Mouse (Mus musculus): Measurements from ENCODE around the gene Hsp90ab1. TPM values are rescaled to one million over a fixed set of nuclear protein-coding genes. Genes with fewer than 3 reads are reported as not detected.

The Hsp90ab1 gene
- polyA plus RNA-seq (2021; fragmentation: Nextera tagmentation): 2,554 and 3,060 TPM in 2 replicates
- long read RNA-seq, experiment 1, transcript Hsp90ab1-201 (11 exons, 2,520 nt): major isoform, 2,728 of 3,663 reads
- long read RNA-seq, experiment 1, partial matches to known transcripts: 885 of 3,663 reads
- long read RNA-seq, experiment 1, other reads (novel, unspliced or antisense): 50 of 3,663 reads
- long read RNA-seq, experiment 2, transcript Hsp90ab1-201 (11 exons, 2,520 nt): major isoform, 171 of 3,359 reads
- long read RNA-seq, experiment 2, partial matches to known transcripts: 3,135 of 3,359 reads
- long read RNA-seq, experiment 2, other reads (novel, unspliced or antisense): 51 of 3,359 reads

DNA sequence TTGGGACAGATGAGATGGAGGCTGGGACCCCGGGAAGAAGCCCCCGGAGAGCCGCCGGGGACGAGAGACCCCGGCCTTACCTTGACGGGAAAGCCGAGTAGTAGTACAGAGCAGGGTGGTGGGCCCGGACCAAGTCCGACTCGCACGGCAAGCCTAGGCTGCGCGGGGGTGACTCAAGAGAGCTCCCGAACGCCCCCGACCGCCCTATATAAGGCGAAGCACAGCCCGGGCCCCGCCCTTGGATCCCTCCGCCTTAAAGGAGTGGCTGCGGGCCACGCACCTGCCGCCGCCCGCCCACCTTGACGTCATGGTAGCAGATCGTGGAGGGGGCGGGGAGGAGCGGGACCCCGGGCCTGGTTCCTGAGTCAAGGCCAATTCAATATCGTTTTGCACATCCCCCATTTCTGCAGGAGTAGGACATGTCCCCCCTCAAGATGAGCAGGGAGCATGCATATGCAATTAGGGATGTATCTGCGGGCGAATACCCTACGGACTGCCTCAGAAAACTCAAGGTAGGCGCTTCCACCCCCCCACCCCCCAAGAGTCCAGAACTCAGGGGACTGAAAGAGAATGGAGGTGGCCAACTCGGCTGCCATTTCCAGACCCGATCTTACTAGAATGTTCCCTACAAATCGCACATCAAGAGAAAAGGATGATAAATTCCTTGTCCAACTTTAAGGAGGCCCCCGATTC, at the start of gene Hsp90ab1:
TSS of gene Hsp90ab1 (minus strand) at position 185 of the 693 bp plus-strand sequence.

DNA sequence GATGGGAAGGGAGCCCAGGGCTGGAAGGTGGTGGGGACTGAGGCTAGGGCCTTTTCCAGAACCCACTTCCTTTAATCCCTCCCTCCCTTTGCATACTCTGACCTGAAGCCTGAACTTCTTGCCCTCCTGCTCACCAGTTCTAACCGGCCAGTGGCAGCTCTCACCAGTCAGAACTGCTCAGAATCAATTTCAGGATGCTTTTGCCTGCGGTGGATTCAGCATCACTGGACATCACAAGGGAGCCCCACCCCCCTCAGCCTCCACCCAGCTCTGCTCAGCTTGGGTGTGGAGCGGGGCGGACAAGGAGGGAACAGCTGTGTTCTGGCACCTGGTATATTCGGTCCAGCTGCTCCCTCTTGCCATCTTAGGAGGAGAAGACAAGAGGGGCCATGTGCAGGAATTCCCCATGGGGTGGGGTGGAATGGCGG, 28.8 kb upstream of the Hsp90ab1 start, which contains the start of gene Mymx:
TSS of gene Mymx (minus strand) at position 226 of the 428 bp plus-strand sequence.

DNA sequence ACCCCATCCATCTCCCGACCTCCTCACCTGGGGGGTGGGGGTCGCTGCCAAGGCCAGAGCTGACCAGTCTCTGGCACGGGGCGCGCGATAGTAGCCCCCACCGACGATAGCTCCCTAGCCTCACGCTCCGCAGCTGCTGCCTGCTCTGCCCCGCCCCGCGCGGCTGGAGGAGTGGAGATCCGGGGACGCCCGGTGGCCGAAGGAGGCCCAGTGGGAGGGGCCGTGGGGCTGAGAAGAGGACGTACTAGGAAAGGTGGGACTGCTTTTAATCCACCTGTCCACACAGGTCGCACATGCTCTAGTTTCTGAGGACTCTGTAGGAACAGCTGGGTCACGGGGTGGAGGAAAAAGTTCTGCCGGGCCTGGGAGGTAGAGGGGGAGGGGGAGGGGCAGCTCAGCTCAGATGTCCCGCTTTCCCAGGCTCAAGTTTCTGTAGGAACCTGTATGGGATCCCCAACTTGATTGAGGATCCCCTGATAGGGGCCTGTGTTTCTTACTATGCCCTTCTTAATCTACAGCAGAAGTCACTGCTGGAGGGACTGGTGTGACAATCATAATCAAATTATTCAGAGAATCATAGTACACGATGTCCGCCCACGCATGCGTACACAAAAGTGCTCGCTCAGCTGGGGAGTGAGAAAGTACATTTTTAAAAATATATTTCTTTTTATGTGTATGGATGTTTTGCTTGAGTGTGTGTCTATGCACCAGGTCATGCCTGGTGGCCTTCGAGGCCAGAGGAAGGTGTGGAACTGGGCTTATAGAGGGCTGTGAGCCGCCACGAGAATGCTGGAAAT, 26.6 kb upstream of the Hsp90ab1 start, which contains the start of gene Slc29a1:
TSS of gene Slc29a1 (minus strand) at position 161 of the 797 bp plus-strand sequence.

GRCm38 (mm10) chr17:45563655-45564530, 9.2 kb downstream of the Hsp90ab1 start, which contains the start of gene Slc35b2:
Gene Slc35b2, plus strand, starts transcription at chr17:45563874.

DNA sequence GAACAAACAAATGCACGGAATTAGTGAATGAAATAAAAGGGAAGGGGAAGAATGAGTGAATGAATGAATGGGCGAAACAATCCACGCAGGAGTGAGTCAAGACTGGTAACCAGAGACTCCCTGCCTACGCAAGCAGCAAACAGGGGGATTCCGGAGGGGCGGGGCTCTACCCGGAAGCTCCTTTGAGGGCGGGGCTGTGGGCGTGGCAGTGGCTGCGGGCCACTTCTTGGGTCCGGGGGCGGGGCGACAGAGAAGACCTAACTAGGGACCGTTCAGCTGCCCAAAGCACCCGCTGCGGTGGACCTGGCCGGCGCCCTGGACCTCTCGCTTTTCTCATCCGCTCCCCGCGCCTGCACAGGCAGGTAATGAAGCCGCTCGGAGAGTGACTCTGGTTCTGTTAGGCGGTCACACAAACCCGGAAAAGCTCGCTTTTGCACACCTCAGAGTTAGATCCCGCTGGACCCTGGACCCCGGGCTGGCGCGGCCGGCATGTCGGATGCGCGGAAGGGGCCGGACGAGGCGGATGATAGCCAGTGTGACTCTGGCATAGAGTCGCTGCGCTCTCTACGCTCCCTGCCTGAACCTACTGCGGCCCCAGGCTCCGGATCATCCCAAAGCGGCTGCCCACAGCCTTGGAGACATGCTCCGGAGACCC, 17.5 kb downstream of the Hsp90ab1 start, which contains the start of gene Nfkbie:
TSS of gene Nfkbie (plus strand) at position 252 of the 655 bp plus-strand sequence.

GRCm38 (mm10) chr17:45549617-45550181, 23.4 kb downstream of the Hsp90ab1 start, which contains the start of gene Tmem151b:
Gene Tmem151b, minus strand, starts transcription at chr17:45549677.

DNA sequence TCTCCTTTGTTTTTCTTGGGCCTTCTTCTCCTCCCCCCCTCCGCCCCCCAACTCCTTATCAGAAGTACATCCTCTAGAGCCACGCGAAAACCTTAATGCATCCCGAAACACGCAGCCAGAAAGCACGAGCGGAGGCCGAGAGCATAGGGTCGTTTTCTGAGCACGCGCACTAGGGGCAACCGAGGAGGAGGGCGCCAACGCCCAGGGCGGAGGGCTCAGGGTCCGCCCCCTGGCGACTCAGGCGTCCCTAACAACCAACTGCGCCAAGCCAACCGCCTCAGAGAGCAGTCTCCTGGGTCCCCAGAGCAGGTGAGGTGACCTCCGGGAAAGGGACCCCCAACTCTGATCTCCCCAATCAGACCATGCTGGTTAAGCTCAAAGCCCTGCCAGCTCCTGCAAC, 49.8 kb downstream of the Hsp90ab1 start, which contains the start of gene Tcte1:
TSS of gene Tcte1 (plus strand) at position 172 of the 400 bp plus-strand sequence.

Other genes with a start within 250 kb of the Hsp90ab1 start
- 16.7 and 22.2 TPM in 2 replicates for gene Cdc5l, start 139.5 kb downstream of the Hsp90ab1 start, polyA plus RNA-seq (2021; fragmentation: Nextera tagmentation)
- 5.6 and 6.1 TPM in 2 replicates for gene Spats1, start 97.9 kb downstream of the Hsp90ab1 start, polyA plus RNA-seq (2021; fragmentation: Nextera tagmentation)
- gene Aars2, start 66.4 kb downstream of the Hsp90ab1 start, polyA plus RNA-seq (2021; fragmentation: Nextera tagmentation): 12.7 and 12.8 TPM in 2 replicates
- gene Tcte1, start 49.8 kb downstream of the Hsp90ab1 start, polyA plus RNA-seq (2021; fragmentation: Nextera tagmentation): 6.8 and 8.7 TPM in 2 replicates
- gene Tmem151b, start 23.6 kb downstream of the Hsp90ab1 start, polyA plus RNA-seq (2021; fragmentation: Nextera tagmentation): 27.5 and 36.1 TPM in 2 replicates
- gene Nfkbie, start 17.6 kb downstream of the Hsp90ab1 start, polyA plus RNA-seq (2021; fragmentation: Nextera tagmentation): 1.2 and 1.3 TPM in 2 replicates
- gene Slc35b2, start 9.4 kb downstream of the Hsp90ab1 start, polyA plus RNA-seq (2021; fragmentation: Nextera tagmentation): 62.4 and 73.3 TPM in 2 replicates
- 21.0 and 24.4 TPM in 2 replicates for gene Slc29a1, start 26.3 kb upstream of the Hsp90ab1 start, polyA plus RNA-seq (2021; fragmentation: Nextera tagmentation)
- not detected in 2 replicates for gene Mymx, start 28.8 kb upstream of the Hsp90ab1 start, polyA plus RNA-seq (2021; fragmentation: Nextera tagmentation)
- gene Capn11, start 86.1 kb upstream of the Hsp90ab1 start, polyA plus RNA-seq (2021; fragmentation: Nextera tagmentation): 0.04 TPM in 1 of 2 replicates, not detected in the other
- 156 and 161 TPM in 2 replicates for gene Mrpl14, start 113.1 kb upstream of the Hsp90ab1 start, polyA plus RNA-seq (2021; fragmentation: Nextera tagmentation)
- 58.3 and 80.9 TPM in 2 replicates for gene Tmem63b, start 113.6 kb upstream of the Hsp90ab1 start, polyA plus RNA-seq (2021; fragmentation: Nextera tagmentation)
- 1.1 TPM in 2 replicates for gene 1600014C23Rik, start 160.6 kb upstream of the Hsp90ab1 start, polyA plus RNA-seq (2021; fragmentation: Nextera tagmentation)

All from left cerebral cortex, adult 6 months (tissue).